Mouse (Mus musculus): Measurements from ENCODE around the gene Foxj2. TPM values are rescaled to one million over a fixed set of nuclear protein-coding genes. Genes with fewer than 3 reads are reported as not detected.

Gene Foxj2
- polyA plus RNA-seq (2015; fragmentation: Nextera tagmentation; extraction: Ambion mirVana): 5.3 TPM in 2 replicates

GRCm38 (mm10) chr6:122819306-122820070 is at the start of gene Foxj2:
Gene Foxj2, plus strand, starts transcription at chr6:122819914.

GRCm38 (mm10) chr6:122801301-122801800 is 18.4 kb upstream of the Foxj2 start, which contains the start of gene Slc2a3:
Gene Slc2a3, minus strand, starts transcription at chr6:122801640.

GRCm38 (mm10) chr6:122855955-122856354 is 36.2 kb downstream of the Foxj2 start, which contains the start of gene C3ar1:
Gene C3ar1, minus strand, starts transcription at chr6:122856161.

GRCm38 (mm10) chr6:122873871-122874719 is 54.4 kb downstream of the Foxj2 start, which contains the start of gene Necap1:
Gene Necap1, plus strand, starts transcription at chr6:122874474.

Small RNA genes within 50 kb of the gene (microRNA-seq; reads per million reads assigned to microRNA genes)
- gene Mir7231: not detected

Other genes with a start within 250 kb of the Foxj2 start
- gene Apobec1, start 217.5 kb upstream of the Foxj2 start, polyA plus RNA-seq (2015; fragmentation: Nextera tagmentation; extraction: Ambion mirVana): 4.8 and 7.1 TPM in 2 replicates
- gene Gdf3, start 209.8 kb upstream of the Foxj2 start, polyA plus RNA-seq (2015; fragmentation: Nextera tagmentation; extraction: Ambion mirVana): not detected in 2 replicates
- gene Dppa3, start 193.5 kb upstream of the Foxj2 start, polyA plus RNA-seq (2015; fragmentation: Nextera tagmentation; extraction: Ambion mirVana): not detected in 2 replicates
- gene Nanog, start 112.4 kb upstream of the Foxj2 start, polyA plus RNA-seq (2015; fragmentation: Nextera tagmentation; extraction: Ambion mirVana): 0.24 and 0.58 TPM in 2 replicates
- 4.4 and 5.1 TPM in 2 replicates for gene Slc2a3, start 18.3 kb upstream of the Foxj2 start, polyA plus RNA-seq (2015; fragmentation: Nextera tagmentation; extraction: Ambion mirVana)
- 5.4 and 16.3 TPM in 2 replicates for gene C3ar1, start 36.2 kb downstream of the Foxj2 start, polyA plus RNA-seq (2015; fragmentation: Nextera tagmentation; extraction: Ambion mirVana)
- 31.6 and 39.2 TPM in 2 replicates for gene Necap1, start 54.6 kb downstream of the Foxj2 start, polyA plus RNA-seq (2015; fragmentation: Nextera tagmentation; extraction: Ambion mirVana)
- gene Clec4a1, start 101.9 kb downstream of the Foxj2 start, polyA plus RNA-seq (2015; fragmentation: Nextera tagmentation; extraction: Ambion mirVana): 5.9 TPM in 2 replicates
- 4.7 TPM in 2 replicates for gene Clec4a3, start 132.6 kb downstream of the Foxj2 start, polyA plus RNA-seq (2015; fragmentation: Nextera tagmentation; extraction: Ambion mirVana)
- gene Clec4a4, start 170.5 kb downstream of the Foxj2 start, polyA plus RNA-seq (2015; fragmentation: Nextera tagmentation; extraction: Ambion mirVana): not detected in 2 replicates
- gene Clec4b1, start 230.0 kb downstream of the Foxj2 start, polyA plus RNA-seq (2015; fragmentation: Nextera tagmentation; extraction: Ambion mirVana): not detected in 2 replicates